Mouse (Mus musculus): ENCODE results near the gene Tmem106a. TPM values are rescaled to one million over a fixed set of nuclear protein-coding genes. Genes with fewer than 3 reads are reported as not detected.
A peak's percentile ranks its signal among the peaks of the same experiment; 100 is the strongest.

Gene Tmem106a
- 5.0 and 5.3 TPM in 2 replicates for polyA plus RNA-seq (2015; fragmentation: Nextera tagmentation; extraction: Ambion mirVana)

DNA sequence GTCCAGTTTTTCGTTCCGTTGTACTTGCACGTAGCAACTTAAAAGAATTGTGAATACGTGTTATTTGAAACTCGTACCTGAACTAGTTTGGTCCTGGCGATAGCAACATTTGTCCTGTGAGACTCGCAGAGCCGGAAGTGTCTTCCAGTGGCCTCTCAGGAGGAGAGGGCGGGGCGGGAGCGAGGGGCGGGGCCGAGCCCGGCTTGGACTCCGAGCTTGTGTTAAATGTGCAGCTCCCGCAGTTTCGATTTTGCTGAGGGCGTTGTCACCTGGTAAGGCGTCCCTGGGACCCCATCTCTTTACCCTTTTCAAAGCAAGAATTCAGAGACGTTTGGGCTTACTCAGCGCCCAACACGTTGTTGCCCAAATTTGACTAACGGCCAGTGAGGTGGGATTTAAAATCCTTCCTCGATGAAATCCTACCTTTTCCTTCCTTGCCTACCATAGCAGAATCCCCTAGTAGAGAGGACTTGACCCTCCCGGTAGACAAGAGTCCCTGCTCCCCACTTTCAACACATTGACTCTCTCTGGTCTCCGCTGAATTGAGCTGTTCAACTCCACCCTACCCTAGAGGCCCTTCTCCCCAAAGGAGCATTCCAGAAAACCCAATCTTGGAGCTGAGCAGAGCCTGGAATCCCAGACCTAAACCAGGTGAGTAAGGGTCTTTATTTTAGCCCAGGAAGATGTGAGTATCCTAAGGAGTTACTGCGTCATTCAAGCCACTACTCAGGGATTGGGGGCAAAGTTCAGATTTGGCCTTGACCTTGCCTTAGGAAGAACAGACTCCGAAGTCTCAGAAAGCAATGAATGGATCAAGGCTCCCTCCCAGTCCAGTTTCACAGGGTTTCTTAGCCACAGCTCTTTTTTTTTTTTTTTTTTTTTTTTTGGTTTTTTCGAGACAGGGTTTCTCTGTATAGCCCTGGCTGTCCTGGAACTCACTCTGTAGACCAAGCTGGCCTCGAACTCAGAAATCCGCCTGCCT, at the start of gene Tmem106a:
TSS of gene Tmem106a (plus strand) at position 189 of the 982 bp plus-strand sequence.
- peaks cover 38% of the 10 kb centered on the region for H3K36me3 ChIP-seq
- peak within 1 kb of the TSS; percentile 19 for H3K4me3 ChIP-seq
- H3K4me2 ChIP-seq, result peak within 1 kb of the TSS; percentile 47
- H3K27ac ChIP-seq (replicated peaks), result no peak within 1 kb of the TSS
- H3K9ac ChIP-seq, result no peak within 1 kb of the TSS
- H3K4me1 ChIP-seq (replicated peaks), result no peaks in the 10 kb centered on the region
- no peaks in the 10 kb centered on the region for H3K27me3 ChIP-seq
- ATAC-seq (ENCODE audit: low FRiP score, low read depth), result no peak
- no peaks in the 10 kb centered on the region for H3K9me3 ChIP-seq
- WGBS, result 22% methylated on average over 31 of the region's 31 CpGs

DNA sequence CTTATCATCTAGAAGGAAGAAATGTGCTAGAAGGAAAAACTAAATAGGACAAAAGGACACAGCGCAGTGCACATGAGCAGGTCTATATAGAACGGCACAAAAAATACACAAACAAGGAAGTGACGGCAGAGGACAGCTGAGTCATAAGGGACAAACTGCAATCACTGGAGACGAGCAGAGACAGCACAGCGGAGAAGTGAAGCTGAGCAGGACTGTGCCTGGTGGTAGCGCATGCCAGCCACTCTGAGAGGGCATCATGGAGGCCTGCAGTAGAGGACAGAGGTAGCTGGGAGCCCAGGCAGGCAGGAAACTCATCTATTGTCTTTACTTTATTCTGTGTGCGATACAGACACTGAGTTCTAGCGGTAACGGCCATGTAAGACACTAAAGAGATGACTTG, 38.5 kb upstream of the Tmem106a start:
- Histone ChIP-seq H3K27me3 (no peaks in the 10 kb centered on the region), H3K36me3 (no peaks in the 10 kb centered on the region), H3K4me1 (replicated peaks) (no peaks in the 10 kb centered on the region), H3K9me3 (no peaks in the 10 kb centered on the region), H3K9ac (no peak overlapping the region), H3K4me2 (no peak overlapping the region), H3K4me3 (no peak overlapping the region), H3K27ac (replicated peaks) (no peak overlapping the region)
- no peak for ATAC-seq (ENCODE audit: low FRiP score, low read depth)
- 84% methylated on average over 9 of the region's 9 CpGs for WGBS

DNA sequence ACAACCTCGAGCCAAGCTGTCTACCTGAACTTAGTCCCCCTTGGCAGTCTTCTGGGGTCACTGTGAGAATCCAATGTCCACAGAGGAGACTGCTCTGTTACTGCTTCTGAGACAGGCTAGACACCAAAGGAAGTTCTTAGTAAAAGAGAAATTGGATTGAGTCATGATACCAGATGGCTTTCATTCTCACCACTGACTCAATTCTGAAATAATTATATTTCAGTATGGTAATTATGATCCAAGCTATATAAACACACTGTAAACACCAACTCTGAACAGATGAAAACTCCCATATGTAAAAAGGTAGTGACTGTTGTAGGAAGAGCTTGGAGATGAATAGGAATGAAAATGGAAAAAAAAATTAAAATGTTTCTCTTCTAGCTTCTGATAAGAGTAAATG, 37.9 kb upstream of the Tmem106a start:
- no peaks in the 10 kb centered on the region for H3K4me1 ChIP-seq (replicated peaks)
- H3K36me3 ChIP-seq, result no peaks in the 10 kb centered on the region
- H3K27ac ChIP-seq (replicated peaks), result no peak overlapping the region
- H3K4me3 ChIP-seq, result no peak overlapping the region
- WGBS, result 86% methylated on average over 1 of the region's 1 CpGs
- no peaks in the 10 kb centered on the region for H3K27me3 ChIP-seq
- H3K9ac ChIP-seq, result no peak overlapping the region
- ATAC-seq (ENCODE audit: low FRiP score, low read depth), result no peak
- no peaks in the 10 kb centered on the region for H3K9me3 ChIP-seq
- no peak overlapping the region for H3K4me2 ChIP-seq

GRCm38 (mm10) chr11:101548526-101548925, 33.5 kb upstream of the Tmem106a start:
- ATAC-seq (ENCODE audit: low FRiP score, low read depth), result no peak

GRCm38 (mm10) chr11:101551751-101552475, 30.1 kb upstream of the Tmem106a start, which contains the start of the genes Brca1 and Nbr1:
TSS of gene Brca1 (minus strand) at chr11:101551955.
TSS of gene Nbr1 (plus strand) at chr11:101552149.
- ATAC-seq (ENCODE audit: low FRiP score, low read depth), result peak; percentile 81
- peaks cover 37% of the 10 kb centered on the region for H3K4me1 ChIP-seq (replicated peaks)
- under 1% methylated on average over 43 of the region's 43 CpGs for WGBS
- H3K27me3 ChIP-seq, result no peaks in the 10 kb centered on the region
- H3K36me3 ChIP-seq, result peaks cover 5% of the 10 kb centered on the region; the same call in 1 of the 2 replicates
- H3K4me2 ChIP-seq, result peak within 1 kb of the TSS; percentile 70
- peak within 1 kb of the TSS; percentile 73 for H3K9ac ChIP-seq
- H3K4me3 ChIP-seq, result peak within 1 kb of the TSS; percentile 80
- H3K27ac ChIP-seq (replicated peaks), result peak within 1 kb of the TSS; percentile 97
- H3K9me3 ChIP-seq, result no peaks in the 10 kb centered on the region

More at GRCm38 (mm10) chr11:101548526-101548925, 33.5 kb upstream of the Tmem106a start:
- Histone ChIP-seq H3K27me3 (no peaks in the 10 kb centered on the region), H3K4me2 (no peak overlapping the region), H3K4me1 (replicated peaks) (peaks cover 13% of the 10 kb centered on the region), H3K4me3 (no peak overlapping the region), H3K9ac (no peak overlapping the region), H3K9me3 (no peaks in the 10 kb centered on the region), H3K27ac (replicated peaks) (no peak overlapping the region), H3K36me3 (no peaks in the 10 kb centered on the region)

DNA sequence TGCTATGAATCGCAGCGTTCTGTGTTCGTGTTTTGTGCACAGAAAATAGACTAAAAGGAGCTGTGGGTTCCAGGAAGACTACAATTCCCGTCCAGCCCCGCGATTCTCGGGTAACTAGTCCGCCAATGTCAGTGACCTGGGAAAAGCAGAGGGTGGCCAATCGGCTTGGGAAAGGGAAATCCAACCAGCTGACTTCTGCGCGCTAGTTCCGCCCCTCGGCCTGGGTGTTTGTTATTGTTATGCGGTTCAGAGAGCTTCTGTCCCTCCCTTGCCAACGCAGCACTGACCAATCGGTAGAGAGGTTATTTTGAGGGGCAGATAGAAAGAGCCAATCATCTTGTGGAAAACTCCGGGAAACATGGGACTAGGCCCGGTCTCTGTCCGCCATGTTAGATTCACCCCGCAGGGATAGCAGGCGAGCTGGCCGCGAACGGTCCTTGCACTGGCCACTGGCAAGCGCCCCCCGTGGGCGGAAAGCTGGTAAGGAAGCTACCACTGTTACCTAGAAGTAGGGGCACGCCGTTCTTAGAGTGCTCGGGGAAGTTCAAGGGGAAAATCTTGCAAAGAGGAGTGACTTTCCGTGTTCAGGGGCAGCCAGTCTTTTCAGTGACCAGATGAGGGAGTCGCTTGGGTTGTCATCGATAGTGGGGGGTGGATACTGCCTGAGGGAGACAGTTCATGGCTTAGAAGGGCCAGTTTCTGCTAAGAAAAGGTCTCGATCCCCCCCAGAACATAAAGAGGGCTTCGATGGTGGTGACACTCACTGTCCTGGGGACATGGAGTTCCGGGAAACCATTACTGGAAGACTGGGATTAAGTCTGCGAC, 29.4 kb upstream of the Tmem106a start:
- peak overlapping the region; percentile 73 for H3K9ac ChIP-seq
- H3K9me3 ChIP-seq, result no peaks in the 10 kb centered on the region
- ATAC-seq (ENCODE audit: low FRiP score, low read depth), result peak; percentile 99
- H3K36me3 ChIP-seq, result peaks cover 11% of the 10 kb centered on the region; the same call in 1 of the 2 replicates
- peak overlapping the region; percentile 80 for H3K4me3 ChIP-seq
- H3K27ac ChIP-seq (replicated peaks), result peak overlapping the region; percentile 97
- WGBS, result under 1% methylated on average over 37 of the region's 37 CpGs
- peaks cover 37% of the 10 kb centered on the region for H3K4me1 ChIP-seq (replicated peaks)
- peak overlapping the region; percentile 70 for H3K4me2 ChIP-seq
- H3K27me3 ChIP-seq, result no peaks in the 10 kb centered on the region

- WGBS, result 21% methylated on average over 8 of the region's 8 CpGs
- ATAC-seq (ENCODE audit: low FRiP score, low read depth), result no peak
- H3K27ac ChIP-seq (replicated peaks), result peak overlapping the region; percentile 97
- H3K27me3 ChIP-seq, result no peaks in the 10 kb centered on the region
- peak overlapping the region; percentile 80 for H3K4me3 ChIP-seq
- peaks cover 37% of the 10 kb centered on the region for H3K4me1 ChIP-seq (replicated peaks)
- H3K36me3 ChIP-seq, result peaks cover 18% of the 10 kb centered on the region; the same call in 1 of the 2 replicates
- peak overlapping the region; percentile 73 for H3K9ac ChIP-seq
- peak overlapping the region; percentile 70 for H3K4me2 ChIP-seq
- H3K9me3 ChIP-seq, result no peaks in the 10 kb centered on the region
Observed at GRCm38 (mm10) chr11:101553354-101553930, 28.6 kb upstream of the Tmem106a start.

DNA sequence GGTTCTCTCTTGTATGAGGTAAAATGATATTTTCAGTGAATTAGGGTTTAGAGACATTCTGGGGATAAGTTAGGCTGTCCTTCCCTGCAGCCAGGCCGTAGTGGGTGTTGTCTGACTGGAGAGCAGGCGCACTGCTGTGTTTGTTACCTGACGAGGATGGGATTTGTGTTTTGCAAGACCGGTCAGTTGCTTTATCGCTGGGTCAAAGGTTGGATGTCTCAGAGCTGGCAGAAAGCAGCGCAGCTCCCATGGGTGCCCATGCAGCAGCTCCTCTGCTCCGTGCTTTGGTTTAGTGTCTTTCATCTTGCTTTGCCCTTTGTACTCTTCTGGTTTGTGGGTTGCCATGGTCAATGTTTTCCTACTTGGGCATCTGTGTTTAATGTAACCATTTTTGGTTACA, 25.5 kb upstream of the Tmem106a start:
- ATAC-seq (ENCODE audit: low FRiP score, low read depth), result no peak
- H3K4me2 ChIP-seq, result no peak overlapping the region
- no peak overlapping the region for H3K9ac ChIP-seq
- WGBS, result 92% methylated on average over 7 of the region's 7 CpGs
- peaks cover 27% of the 10 kb centered on the region for H3K4me1 ChIP-seq (replicated peaks)
- H3K27me3 ChIP-seq, result no peaks in the 10 kb centered on the region
- H3K27ac ChIP-seq (replicated peaks), result no peak overlapping the region
- peaks cover 39% of the 10 kb centered on the region for H3K36me3 ChIP-seq
- H3K4me3 ChIP-seq, result no peak overlapping the region
- no peaks in the 10 kb centered on the region for H3K9me3 ChIP-seq

GRCm38 (mm10) chr11:101556954-101557353, 25.1 kb upstream of the Tmem106a start:
- Histone ChIP-seq H3K9ac (no peak overlapping the region), H3K27ac (replicated peaks) (no peak overlapping the region), H3K9me3 (no peaks in the 10 kb centered on the region), H3K4me2 (no peak overlapping the region), H3K27me3 (no peaks in the 10 kb centered on the region), H3K4me1 (replicated peaks) (peaks cover 27% of the 10 kb centered on the region), H3K4me3 (no peak overlapping the region), H3K36me3 (peaks cover 40% of the 10 kb centered on the region)
- 59% methylated on average over 2 of the region's 2 CpGs for WGBS
- no peak for ATAC-seq (ENCODE audit: low FRiP score, low read depth)

DNA sequence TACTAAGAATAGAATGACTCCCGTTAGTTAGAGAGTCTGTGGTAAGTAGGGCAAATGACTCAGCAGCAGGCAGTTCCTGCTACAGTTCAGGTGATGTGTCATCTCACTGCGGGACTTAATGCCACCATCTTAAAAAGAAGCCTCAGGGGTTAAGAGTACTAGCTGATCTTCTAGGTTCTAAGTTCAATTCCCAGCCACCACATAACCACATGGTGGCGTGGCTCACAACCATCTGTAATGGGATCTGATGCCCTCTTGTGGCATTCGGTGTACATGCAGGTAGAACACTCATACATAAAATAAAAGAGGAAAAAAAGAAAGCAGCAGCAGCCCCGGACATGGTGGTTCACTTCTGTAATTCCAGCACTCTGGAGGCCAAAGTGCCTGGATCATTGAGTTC, 19.7 kb upstream of the Tmem106a start:
- 38% methylated on average over 5 of the region's 5 CpGs for WGBS

GRCm38 (mm10) chr11:101568421-101568820, 13.6 kb upstream of the Tmem106a start:
- Histone ChIP-seq H3K36me3 (peaks cover 86% of the 10 kb centered on the region), H3K4me3 (no peak overlapping the region), H3K9me3 (no peaks in the 10 kb centered on the region), H3K4me1 (replicated peaks) (no peaks in the 10 kb centered on the region), H3K9ac (no peak overlapping the region), H3K27ac (replicated peaks) (no peak overlapping the region), H3K4me2 (no peak overlapping the region), H3K27me3 (no peaks in the 10 kb centered on the region)
- 83% methylated on average over 3 of the region's 3 CpGs for WGBS
- no peak for ATAC-seq (ENCODE audit: low FRiP score, low read depth)

More for the DNA sequence above, 19.7 kb upstream of the Tmem106a start:
- no peak overlapping the region for H3K27ac ChIP-seq (replicated peaks)
- H3K4me3 ChIP-seq, result no peak overlapping the region
- H3K9me3 ChIP-seq, result no peaks in the 10 kb centered on the region
- H3K4me2 ChIP-seq, result no peak overlapping the region
- ATAC-seq (ENCODE audit: low FRiP score, low read depth), result no peak
- no peak overlapping the region for H3K9ac ChIP-seq
- H3K27me3 ChIP-seq, result no peaks in the 10 kb centered on the region
- peaks cover 67% of the 10 kb centered on the region for H3K36me3 ChIP-seq
- H3K4me1 ChIP-seq (replicated peaks), result no peaks in the 10 kb centered on the region
